Mouse (Mus musculus) midbrain, postnatal 0 days (tissue): ENCODE results near the gene B4galt5. TPM values are rescaled to one million over a fixed set of nuclear protein-coding genes. Genes with fewer than 3 reads are reported as not detected.

ENCODE experiments used
- ATAC-seq: fragments of 200-750 bp; cut with Nextera tagmentation; 2 replicates; pipeline ENCODE4 v1.8.0; 2017; ENCODE audit warnings: moderate number of reproducible peaks, mild to moderate bottlenecking, moderate TSS enrichment, moderate library complexity; ENCODE audit not compliant: low FRiP score
- DNase-seq: peaks from one replicate; pipeline ENCODE4 v3.0.0-alpha.2; 2015; ENCODE audit warnings: low spot score
- H3K27ac ChIP-seq: fragments of 300-500 bp; sonication (generic); 2 replicates; pipeline ENCODE4 v1.5.1; 2014; ENCODE audit warnings: low read depth, mild to moderate bottlenecking, low read length, mixed read lengths
- H3K27me3 ChIP-seq: fragments of 300-500 bp; sonication (generic); 2 replicates; pipeline ENCODE4 v1.6.1; 2014; ENCODE audit warnings: low read length, control low read depth, mixed read lengths; ENCODE audit not compliant: insufficient read depth
- H3K36me3 ChIP-seq: fragments of 300-500 bp; sonication (generic); 2 replicates; pipeline ENCODE4 v1.6.1; 2014; ENCODE audit warnings: low read length, control low read depth, mixed read lengths; ENCODE audit not compliant: insufficient read depth
- H3K4me1 ChIP-seq: fragments of 300-500 bp; sonication (generic); 2 replicates; pipeline ENCODE4 v1.6.1; 2014; ENCODE audit warnings: mild to moderate bottlenecking, control low read depth, antibody characterized with exemption, low read length, mixed read lengths; ENCODE audit not compliant: insufficient read depth
- H3K4me2 ChIP-seq: fragments of 300-500 bp; sonication (generic); 2 replicates; pipeline ENCODE4 v1.6.1; 2014; ENCODE audit warnings: low read depth, mild to moderate bottlenecking, low read length, mixed read lengths; ENCODE audit not compliant: poor library complexity, severe bottlenecking
- H3K4me3 ChIP-seq: fragments of 300-500 bp; sonication (generic); 2 replicates; pipeline ENCODE4 v1.5.1; 2014; ENCODE audit warnings: low read depth, mild to moderate bottlenecking, low read length, moderate library complexity
- H3K9ac ChIP-seq: fragments of 300-500 bp; sonication (generic); replicated peaks from 2 replicates; pipeline ENCODE4 v1.6.1; 2014; ENCODE audit warnings: mild to moderate bottlenecking, low read length, moderate library complexity, mixed read lengths; ENCODE audit not compliant: poor library complexity, severe bottlenecking
- H3K9me3 ChIP-seq: fragments of 300-500 bp; sonication (generic); 2 replicates; pipeline ENCODE4 v1.6.1; 2016; ENCODE audit warnings: low read length, control low read depth
- CTCF ChIP-seq: IDR thresholded peaks from 2 replicates; pipeline ENCODE4 v1.5.1; 2016; ENCODE audit warnings: antibody characterized with exemption, mild to moderate bottlenecking
- WGBS: fragments of 180-500 bp; shearing (Covaris S2); extraction: QIAGEN DNeasy Blood & Tissue Kit; methylation state at CpG from one replicate; pipeline ENCODE4 v1.1.7; 2014; 5-methylcytosine and 5-hydroxymethylcytosine counted together
- polyA plus RNA-seq: library from polyadenylated mRNA; unstranded; fragments of >200 nt; fragmentation: Nextera tagmentation; extraction: Ambion mirVana; gene quantifications from 2 replicates; pipeline ENCODE4 v1.2.1, GENCODE M21; 2015
- total RNA-seq: library from RNA; depleted of rRNA; stranded (reverse); fragments of >200 nt; gene quantifications from 2 replicates; pipeline ENCODE4 v1.2.3, GENCODE M21; 2014

The B4galt5 gene
- total and polyA plus RNA-seq, 2 experiments from 2014 or later, result 35.6 to 88.3 TPM

DNA sequence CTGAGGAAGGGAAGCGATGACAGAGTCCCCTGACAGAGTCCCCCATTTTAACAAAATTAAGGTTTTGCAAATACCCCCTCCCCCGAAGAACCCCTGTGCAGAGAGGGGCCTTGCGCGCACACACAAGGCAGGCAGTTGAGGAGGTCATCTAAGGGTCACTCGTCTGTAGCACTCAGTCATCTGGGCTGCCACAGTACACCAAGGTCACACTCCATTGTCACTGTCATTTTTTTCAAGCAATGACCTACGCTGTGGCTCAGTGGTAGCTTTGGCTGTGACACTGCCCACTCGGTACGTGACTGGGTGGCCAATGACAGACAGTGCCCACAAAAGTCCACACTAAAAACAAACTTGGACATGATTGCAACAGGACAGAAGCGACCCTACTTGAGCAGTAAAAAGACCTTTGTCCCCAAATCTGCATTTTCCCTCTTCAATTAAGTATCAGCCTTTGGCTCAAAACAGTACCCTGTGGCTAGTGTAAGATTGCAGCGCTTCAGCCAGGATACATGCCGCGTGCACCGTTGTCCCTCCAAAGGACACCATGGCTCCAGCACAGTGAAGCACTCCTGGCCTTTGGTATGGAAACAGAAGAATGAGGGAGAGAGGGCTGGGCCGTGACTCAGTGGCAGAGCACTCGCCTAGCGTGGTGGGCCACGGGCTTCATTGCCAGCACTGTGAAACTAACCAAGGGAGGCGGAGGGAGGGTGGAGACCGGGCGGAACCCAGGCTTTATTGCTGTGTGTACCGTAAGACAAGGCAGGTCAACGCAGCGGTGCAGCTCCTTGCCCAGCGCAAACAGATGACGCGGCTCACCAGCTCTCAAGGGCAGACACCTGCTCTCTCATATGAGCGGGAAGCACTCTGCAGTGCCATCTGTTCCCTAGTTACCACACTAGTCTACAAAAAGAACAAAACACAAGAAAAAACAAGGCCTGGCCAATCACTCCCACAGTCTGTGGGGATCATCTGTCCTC is 50.0 kb downstream of the B4galt5 start:
- no peak for TF ChIP-seq CTCF
- H3K36me3 ChIP-seq, result peaks cover 43% of the 10 kb centered on the region
- DNase-seq (peak; percentile 62), ATAC-seq (no peak)
- H3K4me1 ChIP-seq, result no peaks in the 10 kb centered on the region
- H3K4me2 ChIP-seq, result no peak overlapping the region
- WGBS, result 82% methylated on average over 27 of the region's 27 CpGs
- no peaks in the 10 kb centered on the region for H3K9me3 ChIP-seq
- no peak overlapping the region for H3K4me3 ChIP-seq
- no peak overlapping the region for H3K9ac ChIP-seq
- 0 out of 2 replicates have a peak overlapping the region, but pooled peaks have one; percentile 18 for H3K27ac ChIP-seq
- H3K27me3 ChIP-seq, result no peaks in the 10 kb centered on the region

DNA sequence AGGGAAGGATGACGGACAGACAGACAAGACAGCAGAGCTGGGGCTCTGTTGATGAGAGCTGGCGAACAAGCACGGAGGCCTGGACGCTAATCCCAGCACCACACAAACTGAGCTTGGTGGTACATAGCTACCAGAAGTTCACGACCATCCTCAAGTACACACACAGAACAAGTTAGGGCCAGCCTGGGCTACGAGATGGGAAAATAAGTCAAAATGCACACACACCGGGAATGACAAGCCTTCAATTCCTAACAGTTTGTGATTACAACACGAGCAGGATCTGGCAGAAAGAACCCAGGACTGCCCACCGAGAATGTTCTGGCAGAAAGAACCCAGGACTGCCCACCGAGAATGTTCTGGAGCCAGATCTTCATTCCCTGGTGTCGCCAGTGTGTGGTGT is 51.0 kb downstream of the B4galt5 start:
- DNase-seq (no peak), ATAC-seq (no peak)
- no peaks in the 10 kb centered on the region for H3K4me1 ChIP-seq
- no peak overlapping the region for H3K27ac ChIP-seq
- TF ChIP-seq CTCF, result no peak
- H3K9ac ChIP-seq, result no peak overlapping the region
- H3K9me3 ChIP-seq, result no peaks in the 10 kb centered on the region
- no peak overlapping the region for H3K4me2 ChIP-seq
- no peak overlapping the region for H3K4me3 ChIP-seq
- H3K36me3 ChIP-seq, result peaks cover 35% of the 10 kb centered on the region
- no peaks in the 10 kb centered on the region for H3K27me3 ChIP-seq
- 92% methylated on average over 11 of the region's 11 CpGs for WGBS

DNA sequence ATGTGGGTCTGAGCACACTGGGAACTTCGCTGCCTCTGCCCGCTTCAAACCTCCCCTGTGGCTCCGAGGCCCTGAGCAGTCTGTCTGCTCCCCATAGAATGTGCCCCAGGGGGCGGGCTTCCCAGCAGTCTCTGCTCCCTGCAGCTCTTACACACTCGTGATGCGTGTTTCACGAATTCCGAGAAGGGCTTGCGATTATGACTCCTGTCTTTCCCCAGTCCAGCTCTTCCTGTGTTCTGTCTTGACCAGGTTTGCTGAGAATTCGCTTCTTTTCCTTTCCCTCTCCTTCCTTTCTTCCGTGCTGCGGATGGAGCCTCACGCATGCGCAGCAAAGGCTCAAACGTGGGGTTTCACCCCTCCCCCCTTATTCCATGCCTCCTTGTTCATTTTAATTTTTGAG is 54.1 kb downstream of the B4galt5 start:
- Histone ChIP-seq H3K9ac (0 out of 2 replicates have a peak overlapping the region, but pooled peaks have one; percentile 24), H3K4me2 (peak overlapping the region; percentile 18; the same call in 1 of the 2 replicates), H3K27ac (no peak overlapping the region), H3K27me3 (no peaks in the 10 kb centered on the region), H3K9me3 (no peaks in the 10 kb centered on the region), H3K36me3 (peaks cover 11% of the 10 kb centered on the region), H3K4me1 (no peaks in the 10 kb centered on the region), H3K4me3 (no peak overlapping the region; the same call in 1 of the 2 replicates)
- 58% methylated on average over 15 of the region's 15 CpGs for WGBS
- peak; percentile 27; the same call in 1 of the 2 replicates for TF ChIP-seq CTCF
- no peak for DNase-seq
- ATAC-seq, result no peak

DNA sequence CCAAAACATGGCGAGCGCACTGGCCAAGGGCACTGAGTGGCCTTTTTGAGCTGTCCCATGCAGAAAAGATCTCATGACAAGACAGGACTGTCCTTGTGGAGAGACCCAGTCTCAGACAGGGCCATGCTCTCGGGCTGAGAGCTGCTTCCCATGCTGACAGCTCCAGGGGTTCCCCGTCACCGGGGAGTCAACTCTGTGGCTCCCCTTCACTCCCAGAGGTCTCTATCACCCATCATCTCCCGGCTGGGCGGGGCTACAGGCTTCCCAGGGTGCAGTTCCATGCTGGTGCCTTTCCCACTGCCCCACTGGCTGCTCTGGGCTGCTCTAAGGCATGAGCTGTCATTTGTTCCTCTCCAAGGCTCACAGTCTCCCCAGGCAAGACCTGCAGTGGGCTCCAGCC is 54.8 kb downstream of the B4galt5 start:
- Histone ChIP-seq H3K4me2 (no peak overlapping the region), H3K9me3 (no peaks in the 10 kb centered on the region), H3K27me3 (no peaks in the 10 kb centered on the region), H3K9ac (no peak overlapping the region), H3K4me1 (no peaks in the 10 kb centered on the region), H3K27ac (no peak overlapping the region), H3K36me3 (peaks cover 6% of the 10 kb centered on the region; the same call in 1 of the 2 replicates), H3K4me3 (no peak overlapping the region)
- TF ChIP-seq CTCF, result no peak
- ATAC-seq, result no peak
- WGBS, result 74% methylated on average over 7 of the region's 7 CpGs
- DNase-seq, result no peak

DNA sequence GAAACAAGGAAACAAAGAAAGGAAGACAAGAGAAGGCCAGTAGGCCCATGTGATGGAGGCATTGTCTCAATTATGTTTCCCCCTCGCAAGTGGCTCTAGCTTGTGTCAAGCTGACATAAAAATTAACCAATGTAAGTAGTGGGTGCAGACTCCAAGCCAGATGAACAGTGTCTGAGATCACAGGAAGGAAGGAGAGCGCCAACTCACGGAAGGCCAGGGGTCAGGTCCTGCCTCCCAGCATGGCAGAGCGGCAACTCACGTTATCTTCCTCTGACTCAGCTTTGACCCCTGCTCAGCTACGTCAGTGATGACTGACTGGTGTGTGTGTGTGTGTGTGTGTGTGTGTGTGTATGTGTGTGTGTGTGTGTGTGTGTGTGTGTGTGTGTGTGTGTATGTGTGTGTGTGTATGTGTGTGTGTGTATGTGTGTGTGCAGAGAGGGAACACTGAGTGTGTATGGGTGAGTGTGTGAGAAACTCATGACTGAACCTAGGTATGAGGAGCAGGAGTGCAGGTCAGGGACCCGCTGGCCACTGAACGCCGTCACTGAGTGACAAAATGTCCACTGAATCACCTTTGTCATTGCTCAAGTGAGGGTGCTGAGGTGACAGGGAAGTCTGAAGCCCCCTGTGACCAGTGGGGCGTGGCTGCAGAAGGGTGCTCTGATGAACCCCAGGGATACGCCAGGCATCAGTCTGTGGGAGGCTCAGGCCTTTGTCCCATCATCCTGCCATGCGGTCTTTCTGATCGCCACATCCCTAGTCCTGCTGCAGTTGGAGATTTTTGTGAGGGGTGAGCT is 55.5 kb downstream of the B4galt5 start:
- Histone ChIP-seq H3K4me1 (no peaks in the 10 kb centered on the region), H3K4me3 (no peak overlapping the region), H3K36me3 (no peaks in the 10 kb centered on the region), H3K9ac (no peak overlapping the region), H3K9me3 (no peaks in the 10 kb centered on the region), H3K4me2 (no peak overlapping the region), H3K27ac (no peak overlapping the region), H3K27me3 (no peaks in the 10 kb centered on the region)
- TF ChIP-seq CTCF, result no peak
- 72% methylated on average over 13 of the region's 13 CpGs for WGBS
- no peak for ATAC-seq
- no peak for DNase-seq
